Mouse (Mus musculus) G1E (cell line): ENCODE data around the gene Acbd6. TPM values are rescaled to one million over a fixed set of nuclear protein-coding genes. Genes with fewer than 3 reads are reported as not detected.

Source experiments
- ATAC-seq: 2 replicates; pipeline ENCODE4 v1.8.0; 2016; ENCODE audit warnings: mild to moderate bottlenecking; ENCODE audit not compliant: insufficient number of reproducible peaks, poor library complexity, low FRiP score, severe bottlenecking; ENCODE audit errors: extremely low read depth
- DNase-seq: peaks from one replicate; pipeline ENCODE4 v3.0.0; 2012; ENCODE audit warnings: low spot score
- H3K27me3 ChIP-seq: 2 replicates; pipeline ENCODE4 v1.6.1; 2012; ENCODE audit warnings: mild to moderate bottlenecking, low read length, inconsistent platforms; ENCODE audit not compliant: insufficient read depth
- H3K36me3 ChIP-seq: replicated peaks from 2 replicates; pipeline ENCODE3; 2012; ENCODE audit warnings: mild to moderate bottlenecking, inconsistent platforms
- H3K4me1 ChIP-seq: 2 replicates; pipeline ENCODE4 v1.6.1; 2012; ENCODE audit warnings: low read depth, low read length, inconsistent platforms, mixed read lengths; ENCODE audit not compliant: insufficient read depth
- H3K4me3 ChIP-seq: 2 replicates; pipeline ENCODE4 v1.5.1; 2012; ENCODE audit warnings: low read depth, mild to moderate bottlenecking, inconsistent platforms, low read length, moderate library complexity, mixed read lengths
- H3K9me3 ChIP-seq: replicated peaks from 2 replicates; pipeline ENCODE4 v1.6.1; 2012; ENCODE audit warnings: inconsistent platforms
- CTCF ChIP-seq: IDR thresholded peaks from 2 replicates; pipeline ENCODE4 v1.5.1; 2012; ENCODE audit warnings: low read depth, low read length, inconsistent platforms, mixed read lengths
- GATA1 ChIP-seq: IDR thresholded peaks from 2 replicates; pipeline ENCODE4 v1.6.1; 2012; ENCODE audit warnings: borderline replicate concordance, low read length, inconsistent platforms, mixed read lengths
- GATA2 ChIP-seq: IDR thresholded peaks from 2 replicates; pipeline ENCODE4 v1.6.1; 2012; ENCODE audit warnings: low read depth, low read length, inconsistent platforms, borderline replicate concordance
- POLR2AphosphoS5 ChIP-seq: IDR thresholded peaks from 2 replicates; pipeline ENCODE4 v1.6.1; 2012; ENCODE audit warnings: low read depth, low read length, inconsistent platforms; ENCODE audit not compliant: insufficient replicate concordance
- TAL1 ChIP-seq: conservative IDR thresholded peaks from 2 replicates; pipeline ENCODE4 v1.6.1; 2012; ENCODE audit warnings: low read depth, low read length, inconsistent platforms, mixed read lengths
- polyA plus RNA-seq: library from polyadenylated mRNA; stranded (reverse); fragments of >175 nt; gene quantifications from 2 replicates; pipeline ENCODE4 v1.2.3, GENCODE M21; 2012
- total RNA-seq, 2 experiments: library from RNA; stranded (forward) in 1 of 2; stranded (reverse) in 1 of 2; fragments of 200-1000 nt in 1 of 2; fragments of >200 nt in 1 of 2; fragmentation: Nextera tagmentation in 1 of 2; gene quantifications; 2 replicates each; pipeline ENCODE4 v1.2.3; 2014 to 2017

The Acbd6 gene
- total and polyA plus RNA-seq, 3 experiments, result 47.0 to 445 (median 86.7) TPM

GRCm38 (mm10) chr1:155526176-155526575 lies 31.7 kb upstream of the Acbd6 start:
- TF ChIP-seq CTCF (no peak), GATA1 (no peak), POLR2AphosphoS5 (no peak), GATA2 (no peak)
- Histone ChIP-seq H3K4me1 (peaks cover 14% of the 10 kb centered on the region), H3K9me3 (no peaks in the 10 kb centered on the region), H3K27me3 (peaks cover 45% of the 10 kb centered on the region), H3K36me3 (no peaks in the 10 kb centered on the region), H3K4me3 (no peak overlapping the region)
- ATAC-seq, result no peak
- no peak for DNase-seq

GRCm38 (mm10) chr1:155527027-155527786 lies 30.7 kb upstream of the Acbd6 start:
- no peak for ATAC-seq
- Histone ChIP-seq H3K27me3 (peaks cover 41% of the 10 kb centered on the region), H3K36me3 (no peaks in the 10 kb centered on the region), H3K4me3 (no peak overlapping the region), H3K9me3 (no peaks in the 10 kb centered on the region), H3K4me1 (peaks cover 18% of the 10 kb centered on the region)
- TF ChIP-seq GATA2 (no peak), GATA1 (no peak), POLR2AphosphoS5 (no peak)
- DNase-seq, result no peak

- Histone ChIP-seq H3K36me3 (no peaks in the 10 kb centered on the region), H3K4me1 (peaks cover 19% of the 10 kb centered on the region), H3K4me3 (no peak overlapping the region), H3K27me3 (peaks cover 41% of the 10 kb centered on the region), H3K9me3 (no peaks in the 10 kb centered on the region)
- no peak for TF ChIP-seq GATA1
- no peak for TF ChIP-seq GATA2
- TF ChIP-seq POLR2AphosphoS5, result no peak
- TF ChIP-seq CTCF, result no peak
- TF ChIP-seq TAL1, result no peak
- no peak for DNase-seq
- ATAC-seq, result no peak
Measured at GRCm38 (mm10) chr1:155527787-155528158, 30.1 kb upstream of the Acbd6 start.

GRCm38 (mm10) chr1:155528405-155529119 lies 29.4 kb upstream of the Acbd6 start:
- Histone ChIP-seq H3K9me3 (no peaks in the 10 kb centered on the region), H3K27me3 (peaks cover 41% of the 10 kb centered on the region), H3K36me3 (no peaks in the 10 kb centered on the region), H3K4me3 (no peak overlapping the region), H3K4me1 (peaks cover 24% of the 10 kb centered on the region)
- DNase-seq (no peak), ATAC-seq (no peak)
- no peak for TF ChIP-seq TAL1
- no peak for TF ChIP-seq CTCF

GRCm38 (mm10) chr1:155529120-155529963 lies 28.6 kb upstream of the Acbd6 start:
- DNase-seq (no peak), ATAC-seq (no peak)
- TF ChIP-seq TAL1 (no peak), GATA1 (no peak)
- no peaks in the 10 kb centered on the region for H3K36me3 ChIP-seq
- H3K9me3 ChIP-seq, result no peaks in the 10 kb centered on the region
- H3K4me1 ChIP-seq, result peaks cover 24% of the 10 kb centered on the region
- peaks cover 42% of the 10 kb centered on the region for H3K27me3 ChIP-seq
- H3K4me3 ChIP-seq, result no peak overlapping the region
